Mouse (Mus musculus): ENCODE measurements around the gene Gsto1. TPM values are rescaled to one million over a fixed set of nuclear protein-coding genes. Genes with fewer than 3 reads are reported as not detected.

Gene Gsto1
- polyA plus RNA-seq, 1 experiment from 2014 or later = 108 TPM

GRCm38 (mm10) chr19:47882882-47883254 lies 28.1 kb downstream of the Gsto1 start:
- peak; percentile 39; the same call in 1 of the 2 replicates for ATAC-seq (ENCODE audit: low FRiP score, low read depth)
- Histone ChIP-seq H3K4me3 (no peak overlapping the region), H3K27me3 (replicated peaks) (no peaks in the 10 kb centered on the region), H3K4me2 (replicated peaks) (no peak overlapping the region), H3K4me1 (peaks cover 5% of the 10 kb centered on the region), H3K36me3 (no peaks in the 10 kb centered on the region), H3K9me3 (no peaks in the 10 kb centered on the region), H3K9ac (no peak overlapping the region), H3K27ac (no peak overlapping the region)
- WGBS = 65% methylated on average over 9 of the region's 9 CpGs

GRCm38 (mm10) chr19:47884296-47885085 lies 29.7 kb downstream of the Gsto1 start:
- no peaks in the 10 kb centered on the region for H3K36me3 ChIP-seq
- H3K9me3 ChIP-seq = no peaks in the 10 kb centered on the region
- H3K9ac ChIP-seq = no peak overlapping the region
- peaks cover 5% of the 10 kb centered on the region for H3K4me1 ChIP-seq
- ATAC-seq (ENCODE audit: low FRiP score, low read depth) = no peak
- H3K27me3 ChIP-seq (replicated peaks) = no peaks in the 10 kb centered on the region
- no peak overlapping the region for H3K27ac ChIP-seq
- 78% methylated on average over 13 of the region's 13 CpGs for WGBS
- no peak overlapping the region for H3K4me2 ChIP-seq (replicated peaks)
- no peak overlapping the region for H3K4me3 ChIP-seq

DNA sequence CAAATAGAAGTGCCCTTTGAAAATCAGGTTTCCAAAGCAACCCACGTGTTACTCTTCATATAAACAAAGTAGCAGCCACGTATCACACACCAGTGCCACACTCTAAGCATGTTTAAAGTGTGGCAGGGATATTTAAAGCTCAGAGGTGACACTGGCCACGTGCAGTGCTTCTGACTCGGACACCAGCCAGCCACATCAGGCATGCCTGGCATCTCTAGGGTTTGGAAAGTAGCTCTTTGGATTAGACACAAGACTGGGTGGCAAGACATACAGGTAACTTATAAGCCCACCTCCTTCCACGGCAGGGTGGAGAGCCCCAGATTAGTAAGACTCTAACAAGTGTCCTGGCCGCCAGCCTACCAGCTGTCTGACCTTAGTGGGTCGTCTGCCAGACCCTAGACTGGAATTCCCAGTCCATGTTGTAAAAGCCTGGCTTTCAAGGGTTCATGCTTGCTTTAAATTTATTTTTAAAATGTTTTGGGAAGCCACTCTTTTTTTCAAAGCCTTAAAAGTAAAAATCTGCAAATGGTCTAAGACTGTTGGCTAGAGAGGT lies 30.5 kb downstream of the Gsto1 start:
- Histone ChIP-seq H3K4me3 (no peak overlapping the region), H3K4me1 (peaks cover 5% of the 10 kb centered on the region), H3K9ac (no peak overlapping the region), H3K9me3 (no peaks in the 10 kb centered on the region), H3K27ac (no peak overlapping the region), H3K27me3 (replicated peaks) (no peaks in the 10 kb centered on the region), H3K36me3 (no peaks in the 10 kb centered on the region), H3K4me2 (replicated peaks) (no peak overlapping the region)
- WGBS = 74% methylated on average over 7 of the region's 7 CpGs
- ATAC-seq (ENCODE audit: low FRiP score, low read depth) = no peak

DNA sequence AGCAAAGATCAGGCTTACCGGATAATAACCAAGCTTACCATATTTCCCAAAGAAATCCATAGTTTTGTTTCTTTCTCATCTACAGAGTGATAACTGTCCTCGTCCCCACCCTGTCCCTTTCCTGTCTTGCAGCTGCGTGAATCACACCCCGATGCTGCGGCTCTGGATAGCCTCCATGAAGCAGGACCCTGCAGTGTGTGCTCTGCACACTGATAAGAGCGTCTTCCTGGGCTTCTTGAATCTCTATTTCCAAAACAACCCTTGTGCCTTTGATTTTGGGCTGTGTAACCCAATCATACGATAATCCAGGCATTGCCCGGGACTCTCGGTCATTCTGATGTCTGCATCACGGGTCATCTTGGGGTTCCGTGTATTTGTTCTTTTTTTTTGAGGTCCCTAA lies 31.1 kb downstream of the Gsto1 start:
- no peak for ATAC-seq (ENCODE audit: low FRiP score, low read depth)
- H3K4me1 ChIP-seq = peaks cover 5% of the 10 kb centered on the region
- H3K9me3 ChIP-seq = no peaks in the 10 kb centered on the region
- H3K27me3 ChIP-seq (replicated peaks) = no peaks in the 10 kb centered on the region
- no peak overlapping the region for H3K27ac ChIP-seq
- no peaks in the 10 kb centered on the region for H3K36me3 ChIP-seq
- WGBS = 87% methylated on average over 11 of the region's 11 CpGs
- no peak overlapping the region for H3K9ac ChIP-seq
- no peak overlapping the region for H3K4me2 ChIP-seq (replicated peaks)
- H3K4me3 ChIP-seq = no peak overlapping the region

GRCm38 (mm10) chr19:47886617-47887016 lies 31.8 kb downstream of the Gsto1 start:
- ATAC-seq (ENCODE audit: low FRiP score, low read depth) = no peak
- 70% methylated on average over 7 of the region's 7 CpGs for WGBS

DNA sequence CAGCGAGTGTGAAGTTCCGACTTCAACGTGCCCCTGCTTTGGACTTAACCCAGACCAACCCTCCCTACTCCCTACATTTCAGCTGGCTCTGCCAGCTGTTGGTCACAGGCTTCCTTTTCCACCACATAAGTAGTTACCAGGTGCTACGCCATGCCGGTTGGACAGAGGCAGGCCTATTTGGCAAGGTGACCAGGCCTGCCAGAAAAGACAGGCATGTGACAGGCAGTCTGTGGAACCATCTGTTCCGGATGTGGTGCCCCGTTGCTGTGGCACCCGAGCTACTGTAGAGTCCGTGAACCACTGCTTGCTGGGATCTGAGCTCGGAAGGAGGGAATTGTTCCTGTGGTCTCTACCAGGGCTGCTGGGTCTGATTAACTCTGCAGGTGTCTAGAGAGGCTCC lies 32.6 kb downstream of the Gsto1 start:
- Histone ChIP-seq H3K36me3 (no peaks in the 10 kb centered on the region), H3K27ac (no peak overlapping the region), H3K4me1 (peaks cover 10% of the 10 kb centered on the region), H3K4me3 (no peak overlapping the region), H3K4me2 (replicated peaks) (no peak overlapping the region), H3K27me3 (replicated peaks) (no peaks in the 10 kb centered on the region), H3K9me3 (no peaks in the 10 kb centered on the region), H3K9ac (no peak overlapping the region)
- ATAC-seq (ENCODE audit: low FRiP score, low read depth) = no peak
- 92% methylated on average over 10 of the region's 10 CpGs for WGBS

More at GRCm38 (mm10) chr19:47886617-47887016, 31.8 kb downstream of the Gsto1 start:
- no peak overlapping the region for H3K9ac ChIP-seq
- H3K4me3 ChIP-seq = no peak overlapping the region
- H3K36me3 ChIP-seq = no peaks in the 10 kb centered on the region
- no peaks in the 10 kb centered on the region for H3K9me3 ChIP-seq
- no peak overlapping the region for H3K4me2 ChIP-seq (replicated peaks)
- no peak overlapping the region for H3K27ac ChIP-seq
- H3K27me3 ChIP-seq (replicated peaks) = no peaks in the 10 kb centered on the region
- H3K4me1 ChIP-seq = peaks cover 5% of the 10 kb centered on the region

- 91% methylated on average over 8 of the region's 8 CpGs for WGBS
- Histone ChIP-seq H3K4me2 (replicated peaks) (no peak overlapping the region), H3K27me3 (replicated peaks) (no peaks in the 10 kb centered on the region), H3K27ac (no peak overlapping the region), H3K4me1 (peaks cover 10% of the 10 kb centered on the region), H3K36me3 (no peaks in the 10 kb centered on the region), H3K4me3 (no peak overlapping the region), H3K9me3 (no peaks in the 10 kb centered on the region), H3K9ac (no peak overlapping the region)
- no peak for ATAC-seq (ENCODE audit: low FRiP score, low read depth)
These were observed 33.3 kb downstream of the Gsto1 start for GRCm38 (mm10) chr19:47888037-47888436.

GRCm38 (mm10) chr19:47890489-47891130 lies 35.8 kb downstream of the Gsto1 start:
- ATAC-seq (ENCODE audit: low FRiP score, low read depth) = no peak
- H3K27me3 ChIP-seq (replicated peaks) = no peaks in the 10 kb centered on the region
- H3K4me2 ChIP-seq (replicated peaks) = no peak overlapping the region
- H3K4me1 ChIP-seq = 0 out of 2 replicates have a peak, but pooled peaks cover 5% of the 10 kb centered on the region
- no peak overlapping the region for H3K4me3 ChIP-seq
- 70% methylated on average over 10 of the region's 10 CpGs for WGBS
- no peak overlapping the region for H3K9ac ChIP-seq
- no peaks in the 10 kb centered on the region for H3K9me3 ChIP-seq
- peaks cover 15% of the 10 kb centered on the region; the same call in 1 of the 2 replicates for H3K36me3 ChIP-seq
- H3K27ac ChIP-seq = no peak overlapping the region

DNA sequence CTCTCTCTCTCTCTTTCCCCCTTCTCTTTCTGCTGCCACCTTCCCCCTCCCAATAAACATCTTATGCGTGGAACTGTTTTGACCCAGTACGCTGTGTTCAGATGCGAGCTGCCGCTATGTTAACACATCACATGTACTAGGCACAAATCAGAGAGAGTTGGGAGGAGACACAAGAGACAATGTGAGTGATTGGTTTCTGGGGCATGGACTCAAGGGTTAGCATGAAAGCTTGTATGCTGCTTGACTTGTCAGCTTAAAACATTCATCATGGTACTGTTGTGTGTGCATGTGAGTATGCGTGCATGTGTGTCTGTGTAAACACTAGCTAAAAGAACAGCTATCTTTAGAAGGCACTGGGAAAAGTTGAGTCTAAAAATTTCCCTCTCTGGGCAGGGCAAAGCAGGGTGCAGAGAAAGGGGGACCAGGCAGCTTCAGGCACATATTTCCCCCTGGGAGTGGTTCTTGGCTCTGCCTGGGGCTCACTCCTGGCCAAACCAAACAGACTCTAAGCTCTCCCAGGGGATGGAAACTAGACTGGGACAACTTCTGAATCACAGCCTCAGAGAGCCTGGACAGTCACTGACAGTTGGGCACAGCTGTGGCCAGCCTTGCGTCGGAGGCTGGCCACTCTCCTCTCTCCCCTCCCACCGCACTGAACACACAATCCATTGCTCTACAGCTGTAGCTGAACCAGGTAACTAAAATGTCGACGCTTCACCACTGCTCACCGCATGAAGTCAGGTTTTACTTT lies 37.0 kb downstream of the Gsto1 start:
- H3K4me3 ChIP-seq = no peak overlapping the region
- 0 out of 2 replicates have a peak, but pooled peaks cover 5% of the 10 kb centered on the region for H3K4me1 ChIP-seq
- H3K9ac ChIP-seq = no peak overlapping the region
- H3K27me3 ChIP-seq (replicated peaks) = no peaks in the 10 kb centered on the region
- 83% methylated on average over 11 of the region's 11 CpGs for WGBS
- H3K27ac ChIP-seq = no peak overlapping the region
- ATAC-seq (ENCODE audit: low FRiP score, low read depth) = no peak
- peaks cover 26% of the 10 kb centered on the region for H3K36me3 ChIP-seq
- H3K4me2 ChIP-seq (replicated peaks) = no peak overlapping the region
- H3K9me3 ChIP-seq = no peaks in the 10 kb centered on the region

GRCm38 (mm10) chr19:47893092-47893491 lies 38.3 kb downstream of the Gsto1 start:
- 92% methylated on average over 6 of the region's 6 CpGs for WGBS
- Histone ChIP-seq H3K9ac (no peak overlapping the region), H3K36me3 (peaks cover 38% of the 10 kb centered on the region), H3K4me3 (no peak overlapping the region), H3K9me3 (no peaks in the 10 kb centered on the region), H3K27me3 (replicated peaks) (no peaks in the 10 kb centered on the region), H3K4me1 (0 out of 2 replicates have a peak, but pooled peaks cover 5% of the 10 kb centered on the region), H3K4me2 (replicated peaks) (no peak overlapping the region), H3K27ac (no peak overlapping the region)
- no peak for ATAC-seq (ENCODE audit: low FRiP score, low read depth)

DNA sequence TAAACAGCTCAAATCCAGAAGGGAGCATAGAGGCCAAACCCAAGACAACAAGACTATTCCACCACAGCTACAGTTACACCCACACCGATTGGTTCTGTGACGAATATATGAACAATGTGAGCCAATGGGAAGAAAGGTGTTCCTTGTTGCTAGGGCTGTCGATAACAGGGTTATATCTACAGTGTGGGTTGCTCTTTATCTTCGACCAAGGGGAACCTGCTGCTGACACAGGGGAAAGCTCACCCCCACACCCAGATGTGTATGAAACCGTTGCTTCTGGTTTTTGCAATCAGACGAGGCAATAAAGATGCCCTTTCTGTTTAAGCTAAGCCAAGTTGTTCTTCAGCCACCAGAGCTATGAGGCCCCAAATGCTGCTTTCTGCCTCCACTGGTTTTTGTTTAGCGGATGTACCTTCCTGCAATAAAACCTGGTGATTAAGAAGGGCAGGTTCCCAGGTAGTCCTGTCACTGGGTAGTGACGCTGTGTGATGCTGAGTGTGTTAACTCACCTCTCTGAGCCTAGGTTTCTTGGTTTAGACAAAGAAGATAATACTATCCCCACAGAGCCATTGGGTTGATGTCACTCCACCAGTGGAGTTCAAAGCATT lies 43.8 kb downstream of the Gsto1 start:
- H3K4me3 ChIP-seq = no peak overlapping the region
- H3K27ac ChIP-seq = no peak overlapping the region
- no peaks in the 10 kb centered on the region for H3K9me3 ChIP-seq
- ATAC-seq (ENCODE audit: low FRiP score, low read depth) = no peak
- H3K27me3 ChIP-seq (replicated peaks) = no peaks in the 10 kb centered on the region
- 93% methylated on average over 8 of the region's 8 CpGs for WGBS
- H3K4me1 ChIP-seq = peaks cover 4% of the 10 kb centered on the region
- peaks cover 38% of the 10 kb centered on the region for H3K36me3 ChIP-seq
- no peak overlapping the region for H3K9ac ChIP-seq
- H3K4me2 ChIP-seq (replicated peaks) = no peak overlapping the region

DNA sequence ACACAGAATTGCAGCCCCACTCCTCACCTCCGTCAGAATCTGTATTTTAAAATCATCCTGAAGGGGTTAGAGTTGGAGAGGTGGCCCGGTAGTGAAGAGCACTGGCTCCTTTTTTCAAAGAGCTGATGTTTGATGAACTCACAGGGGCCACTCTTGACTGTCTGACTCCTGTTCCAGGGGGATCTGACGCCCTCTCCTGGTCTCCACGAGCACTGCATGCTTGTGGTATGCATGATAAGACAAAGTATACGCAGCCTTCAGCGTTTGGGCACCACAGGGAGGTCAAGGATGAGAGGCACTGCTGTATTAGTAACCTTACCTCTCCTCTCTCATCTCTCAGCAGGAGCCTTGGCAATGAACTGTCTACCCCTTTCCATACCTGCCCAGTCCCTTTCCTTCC lies 45.2 kb downstream of the Gsto1 start:
- 68% methylated on average over 6 of the region's 6 CpGs for WGBS
- Histone ChIP-seq H3K9me3 (no peaks in the 10 kb centered on the region), H3K27ac (no peak overlapping the region), H3K9ac (no peak overlapping the region), H3K4me1 (peaks cover 7% of the 10 kb centered on the region), H3K36me3 (peaks cover 29% of the 10 kb centered on the region), H3K27me3 (replicated peaks) (no peaks in the 10 kb centered on the region), H3K4me3 (no peak overlapping the region), H3K4me2 (replicated peaks) (no peak overlapping the region)
- no peak for ATAC-seq (ENCODE audit: low FRiP score, low read depth)
